Mouse (Mus musculus): ENCODE data around the gene Psma4. TPM values are rescaled to one million over a fixed set of nuclear protein-coding genes. Genes with fewer than 3 reads are reported as not detected.

Gene Psma4
- polyA plus RNA-seq, 1 experiment from 2014 or later, result 333 TPM

GRCm38 (mm10) chr9:55003609-55004008 lies 53.0 kb downstream of the Psma4 start:
- no peak for DNase-seq (ENCODE audit: low spot score)
- H3K4me1 ChIP-seq, result no peaks in the 10 kb centered on the region
- no peaks in the 10 kb centered on the region for H3K36me3 ChIP-seq (replicated peaks)
- H3K27ac ChIP-seq (replicated peaks), result no peak overlapping the region
- no peak overlapping the region for H3K4me3 ChIP-seq
- no peaks in the 10 kb centered on the region for H3K27me3 ChIP-seq (replicated peaks; ENCODE audit: low read depth, poor library complexity, severe bottlenecking)
- H3K9me3 ChIP-seq, result no peaks in the 10 kb centered on the region
- 85% methylated on average over 4 of the region's 4 CpGs for WGBS

Other genes with a start within 250 kb of the Psma4 start
- gene Wdr61, start 216.3 kb upstream of the Psma4 start, polyA plus RNA-seq (2016; fragmentation: Nextera tagmentation; extraction: Ambion mirVana), result 182 and 188 TPM in 2 replicates
- gene Crabp1, start 186.0 kb upstream of the Psma4 start, polyA plus RNA-seq (2016; fragmentation: Nextera tagmentation; extraction: Ambion mirVana), result 1,341 and 1,562 TPM in 2 replicates
- 46.0 and 48.7 TPM in 2 replicates for gene Ireb2, start 87.0 kb upstream of the Psma4 start, polyA plus RNA-seq (2016; fragmentation: Nextera tagmentation; extraction: Ambion mirVana)
- gene Hykk, start 33.5 kb upstream of the Psma4 start, polyA plus RNA-seq (2016; fragmentation: Nextera tagmentation; extraction: Ambion mirVana), result 4.9 and 5.7 TPM in 2 replicates
- gene AY074887, start 208 bp downstream of the Psma4 start, polyA plus RNA-seq (2016; fragmentation: Nextera tagmentation; extraction: Ambion mirVana), result 1.2 and 1.5 TPM in 2 replicates
- gene Chrna5, start 30.1 kb downstream of the Psma4 start, polyA plus RNA-seq (2016; fragmentation: Nextera tagmentation; extraction: Ambion mirVana), result 1.00 and 1.4 TPM in 2 replicates
- gene Chrna3, start 75.8 kb downstream of the Psma4 start, polyA plus RNA-seq (2016; fragmentation: Nextera tagmentation; extraction: Ambion mirVana), result 3.1 and 5.0 TPM in 2 replicates
- gene Chrnb4, start 98.0 kb downstream of the Psma4 start, polyA plus RNA-seq (2016; fragmentation: Nextera tagmentation; extraction: Ambion mirVana), result 1.3 and 1.9 TPM in 2 replicates
- 37.7 and 42.2 TPM in 2 replicates for gene Ube2q2, start 198.1 kb downstream of the Psma4 start, polyA plus RNA-seq (2016; fragmentation: Nextera tagmentation; extraction: Ambion mirVana)

Measured in embryonic facial prominence, embryonic 10.5 days (tissue).